Mouse (Mus musculus): Measurements from ENCODE around the gene Ubox5.

DNA sequence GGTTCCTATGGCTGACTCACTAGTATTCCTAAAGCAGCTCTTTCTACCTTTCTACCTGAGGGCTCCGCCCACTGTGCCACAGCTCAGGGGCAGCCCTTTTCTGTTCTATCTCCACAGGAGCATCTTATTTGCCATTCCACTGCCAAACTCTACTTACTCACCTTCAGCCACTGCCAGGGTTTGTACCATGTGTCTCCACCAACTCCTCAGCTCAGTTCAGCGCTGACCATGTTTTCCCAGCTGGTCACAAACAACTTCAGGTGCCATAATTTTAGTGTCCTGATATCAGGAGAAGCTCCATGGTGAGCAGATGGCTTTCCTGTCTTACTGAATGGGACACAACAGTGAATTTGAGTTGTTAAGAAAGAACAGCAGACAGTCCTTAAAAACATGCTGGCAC lies 72.4 kb downstream of the Ubox5 start:
- TF ChIP-seq CTCF (conservative IDR thresholded peaks at IDR 0.05; ENCODE audit: insufficient read depth, insufficient read length, low read depth, low read length) (no peak), POLR2A (IDR thresholded peaks at IDR 0.05; ENCODE audit: low read depth, low read length) (no peak)
